Mouse (Mus musculus) left cerebral cortex, adult 2 months (tissue): Measurements from ENCODE around the gene Fgf8. TPM values are rescaled to one million over a fixed set of nuclear protein-coding genes. Genes with fewer than 3 reads are reported as not detected.

ENCODE experiments used
- DNase-seq, 2 experiments: peaks; one replicate each; pipeline ENCODE4 v3.0.0; 2021 to 2022; ENCODE audit warnings: low spot score in 2 of 2, mixed read lengths in 1 of 2; ENCODE audit errors: extremely low spot score in 1 of 2
- H3K27ac ChIP-seq: fragments of 200-600 bp; 2 replicates; pipeline ENCODE4 v1.8.1; 2022
- H3K4me3 ChIP-seq: fragments of 200-600 bp; 2 replicates; pipeline ENCODE4 v1.8.1; 2022
- CTCF ChIP-seq: fragments of 200-600 bp; IDR thresholded peaks from 2 replicates; pipeline ENCODE4 v1.8.1; 2022; ENCODE audit warnings: antibody characterized with exemption, mild to moderate bottlenecking, moderate library complexity
- intact Hi-C: fragments of 180-260 bp; cut with DNase I; formaldehyde crosslinking; loops from one replicate; pipeline ENCODE4 v1.15.1; 2025
- long read RNA-seq, 2 experiments: library from polyadenylated mRNA; stranded (forward); transcript quantifications; one replicate each; pipeline ENCODE4 v2.0.0; 2021; ENCODE audit warnings: borderline mapping rate in 2 of 2
- total RNA-seq, 2 experiments: library from RNA; stranded (reverse); gene quantifications; 2 replicates each; pipeline ENCODE4 v1.2.3; 2021

Gene Fgf8
- not detected for total RNA-seq
- long read RNA-seq, experiment 1: 0 reads
- long read RNA-seq, experiment 2: 0 reads

DNA sequence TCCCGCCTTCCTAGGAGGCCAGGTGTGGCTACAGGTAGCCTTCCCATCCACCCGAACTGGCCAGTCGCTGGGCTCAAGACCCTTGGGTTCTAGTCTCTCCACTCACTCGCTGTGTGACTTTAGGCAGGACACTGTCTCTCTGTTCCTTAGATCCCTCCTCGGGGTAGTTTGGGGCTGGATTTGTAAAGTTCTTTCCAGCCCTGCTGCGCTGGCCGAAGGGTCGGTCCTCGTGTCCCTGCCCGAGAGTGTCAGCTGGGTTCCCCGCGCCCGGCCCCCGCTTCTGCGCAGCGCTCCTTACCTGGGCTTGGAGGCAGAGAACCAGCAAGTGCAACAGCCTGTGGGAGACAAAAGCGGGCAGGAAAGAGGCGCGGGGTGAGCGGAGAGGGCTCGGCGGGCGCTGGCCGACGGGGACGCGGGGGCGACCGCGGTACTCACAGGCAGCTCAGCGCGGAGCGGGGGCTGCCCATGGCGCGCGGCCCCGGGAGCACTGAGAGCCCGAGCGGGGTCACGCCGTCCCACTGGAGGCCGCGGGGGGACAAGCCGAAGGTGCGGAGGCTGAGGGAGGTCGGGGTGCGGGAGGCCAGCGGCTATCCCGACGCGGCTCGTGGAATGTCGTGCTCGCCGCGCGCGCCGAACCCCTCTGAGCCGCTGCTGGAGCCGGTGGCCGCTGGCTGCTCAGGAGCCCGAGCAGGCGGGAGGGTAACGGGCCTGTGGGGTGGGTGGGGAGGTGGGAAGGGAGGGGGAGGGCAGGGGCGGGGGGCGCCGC lies at the start of gene Fgf8:
Fgf8 (minus strand) TSS at position 698 of the 766 bp plus-strand sequence.
- DNase-seq: no peak
- no peak within 1 kb of the TSS for H3K27ac ChIP-seq
- no peak for TF ChIP-seq CTCF
- H3K4me3 ChIP-seq: peak within 1 kb of the TSS; percentile 34
- intact Hi-C loops: no loop called here

- intact Hi-C loops: no loop called here
- H3K27ac ChIP-seq: no peak overlapping the region
- H3K4me3 ChIP-seq: no peak overlapping the region
- DNase-seq: no peak
- no peak for TF ChIP-seq CTCF
These were observed 49.7 kb upstream of the Fgf8 start for GRCm38 (mm10) chr19:45792404-45792803.

- Histone ChIP-seq H3K4me3 (no peak overlapping the region), H3K27ac (no peak overlapping the region)
- intact Hi-C loops: no loop called here
- TF ChIP-seq CTCF: no peak
- no peak for DNase-seq
These were observed 47.5 kb upstream of the Fgf8 start for GRCm38 (mm10) chr19:45789888-45790874.

- intact Hi-C loops: no loop called here
- TF ChIP-seq CTCF: no peak
- DNase-seq: no peak
- Histone ChIP-seq H3K27ac (no peak overlapping the region), H3K4me3 (no peak overlapping the region)
These were observed 46.6 kb upstream of the Fgf8 start for GRCm38 (mm10) chr19:45789365-45789764.

DNA sequence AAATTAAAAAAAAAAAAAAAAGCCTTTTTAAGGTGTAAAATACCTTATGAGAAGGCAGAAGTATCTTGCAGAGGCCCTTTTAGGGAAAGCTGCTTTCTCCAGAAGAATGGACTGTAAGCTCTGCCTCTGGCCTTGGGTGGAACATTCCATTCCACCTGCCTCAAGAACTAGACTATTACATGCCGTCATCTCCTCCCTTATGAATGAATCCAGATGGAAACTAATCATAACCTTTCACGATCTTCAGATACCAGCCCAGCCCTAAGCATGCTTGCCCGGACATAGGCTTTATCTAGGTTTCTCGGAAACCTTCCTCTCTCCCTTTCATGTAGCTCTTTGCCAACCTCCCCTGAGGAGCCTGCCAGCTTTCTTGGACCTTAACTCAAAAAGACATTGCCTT lies 45.6 kb upstream of the Fgf8 start:
- DNase-seq: no peak
- no peak overlapping the region for H3K4me3 ChIP-seq
- no peak overlapping the region for H3K27ac ChIP-seq
- no peak for TF ChIP-seq CTCF
- intact Hi-C loops: no loop called here

DNA sequence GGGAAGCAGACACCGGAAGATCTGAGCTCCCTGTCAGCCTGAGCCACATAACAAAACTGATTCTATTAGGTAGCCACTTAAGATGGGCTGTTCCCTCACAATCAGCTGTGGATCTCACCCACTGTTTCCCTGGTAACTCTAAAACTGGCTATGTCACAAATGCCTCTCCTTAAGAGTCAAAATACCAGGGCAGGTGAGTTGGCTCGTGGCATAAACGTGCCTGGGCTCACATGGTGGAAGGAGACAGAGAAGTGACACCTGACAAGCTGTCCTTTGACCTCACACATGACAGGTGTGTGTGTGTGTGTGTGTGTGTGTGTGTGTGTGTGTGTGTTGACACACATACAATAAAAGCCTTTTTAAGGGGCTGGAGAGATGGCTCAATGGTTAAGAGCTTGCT lies 44.7 kb upstream of the Fgf8 start:
- H3K4me3 ChIP-seq: no peak overlapping the region
- intact Hi-C loops: no loop called here
- no peak overlapping the region for H3K27ac ChIP-seq
- no peak for TF ChIP-seq CTCF
- no peak for DNase-seq

GRCm38 (mm10) chr19:45785470-45785869 lies 42.8 kb upstream of the Fgf8 start:
- no peak for TF ChIP-seq CTCF
- Histone ChIP-seq H3K27ac (no peak overlapping the region), H3K4me3 (no peak overlapping the region)
- intact Hi-C loops: no loop called here
- no peak for DNase-seq

- DNase-seq: no peak
- peak overlapping the region; percentile 86 for H3K27ac ChIP-seq
- no peak for TF ChIP-seq CTCF
- peak overlapping the region; percentile 45 for H3K4me3 ChIP-seq
- intact Hi-C loops: no loop called here
These were observed 41.3 kb upstream of the Fgf8 start for GRCm38 (mm10) chr19:45783933-45784576.

- intact Hi-C loops: no loop called here
- peak within 1 kb of the TSS; percentile 99 for H3K27ac ChIP-seq
- TF ChIP-seq CTCF: no peak
- DNase-seq: peak; percentile 97 to 99
- peak within 1 kb of the TSS; percentile 78 for H3K4me3 ChIP-seq
These were observed 40.6 kb upstream of the Fgf8 start, which contains the start of gene Mgea5 for GRCm38 (mm10) chr19:45783181-45783932. Gene Mgea5, minus strand, starts transcription at chr19:45783837.

DNA sequence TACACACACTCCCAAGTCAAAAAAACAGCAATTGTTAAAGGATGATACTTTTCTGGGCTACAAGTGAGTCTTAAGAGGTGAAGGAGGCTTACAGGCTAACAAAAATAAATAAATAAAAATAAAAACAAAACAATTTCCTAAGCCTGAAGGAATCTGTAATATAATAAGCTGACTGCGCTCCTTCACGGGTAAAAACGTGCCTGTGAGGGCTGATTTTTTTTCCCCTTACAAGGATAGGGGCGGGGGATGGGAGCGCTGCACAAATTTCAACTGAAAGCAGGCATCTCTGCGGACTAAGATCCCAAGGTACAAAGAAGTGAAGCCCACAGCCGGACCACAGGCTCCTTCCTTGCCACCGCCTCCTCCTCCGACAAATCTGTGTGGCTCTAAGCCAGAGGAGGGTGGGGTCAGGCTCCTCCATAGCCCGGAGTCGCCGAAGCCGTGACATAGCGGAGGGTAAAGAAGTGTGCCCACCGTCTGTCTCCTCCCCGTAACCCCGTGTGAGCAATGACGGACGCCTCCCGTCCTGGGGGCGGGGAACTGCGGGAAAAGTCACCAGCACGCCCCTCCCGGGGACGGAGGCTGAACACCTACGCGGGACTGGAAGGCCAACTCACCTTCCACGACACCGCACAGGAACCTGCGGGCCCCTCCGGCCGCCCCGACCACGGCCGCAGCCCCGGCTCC lies 39.7 kb upstream of the Fgf8 start:
- no peak for TF ChIP-seq CTCF
- peak overlapping the region; percentile 99 for H3K27ac ChIP-seq
- peak; percentile 45 to 64 for DNase-seq
- intact Hi-C loops: no loop called here
- peak overlapping the region; percentile 78 for H3K4me3 ChIP-seq
